Mouse (Mus musculus): Measurements from ENCODE around the gene Ccdc47. TPM values are rescaled to one million over a fixed set of nuclear protein-coding genes. Genes with fewer than 3 reads are reported as not detected.

Gene Ccdc47
- polyA plus RNA-seq, 1 experiment from 2014 or later = 109 TPM

DNA sequence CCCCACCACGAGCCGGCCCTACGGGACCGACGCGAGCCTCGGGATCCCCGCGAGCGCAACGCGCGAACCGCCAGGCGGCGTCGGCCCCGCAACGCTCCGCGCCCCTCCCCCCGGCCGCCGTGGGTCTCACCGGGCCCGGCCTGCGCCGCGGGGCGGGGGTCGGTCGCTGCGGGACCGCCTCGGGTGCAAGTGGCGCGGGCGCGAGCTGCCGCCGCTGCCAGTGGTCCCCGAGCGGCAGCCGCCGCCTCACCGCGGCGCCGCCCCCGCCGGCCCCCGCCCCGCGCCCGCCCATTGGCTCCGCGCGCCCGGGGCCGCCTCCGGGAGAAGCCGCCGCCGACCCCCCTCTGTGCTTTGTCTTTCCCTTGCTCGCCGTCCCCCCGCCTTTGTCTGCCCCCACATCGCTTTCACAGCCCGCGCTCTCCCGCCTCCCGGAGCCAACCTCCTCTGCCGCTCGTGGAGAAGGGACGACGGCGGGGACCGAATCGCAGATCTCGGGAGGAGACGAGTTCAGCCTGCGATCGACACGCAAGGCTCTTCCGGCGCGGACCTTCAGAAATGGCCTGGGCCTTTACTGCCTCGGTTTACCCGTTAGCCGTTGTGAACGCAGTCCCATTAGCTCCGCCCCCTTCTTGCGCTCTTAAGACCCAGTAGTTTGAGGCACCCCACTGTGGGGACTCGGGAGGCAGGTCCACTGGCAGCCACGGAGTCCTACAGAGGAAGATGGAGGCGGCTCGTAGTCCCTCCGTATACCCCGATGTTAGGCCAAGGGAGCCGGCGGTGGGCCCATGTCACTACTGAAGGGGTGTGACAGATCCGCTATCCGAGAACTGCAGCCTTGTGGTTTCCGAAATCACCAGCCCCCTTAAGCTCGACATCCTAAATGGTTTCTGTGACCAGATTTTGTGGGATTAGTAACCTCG lies 56.0 kb downstream of the Ccdc47 start:
- Histone ChIP-seq H3K36me3 (ENCODE audit: control insufficient read depth, insufficient read depth, low read length) (peaks cover 14% of the 10 kb centered on the region), H3K9me3 (ENCODE audit: control insufficient read depth, low read length) (no peaks in the 10 kb centered on the region), H3K27me3 (replicated peaks; ENCODE audit: control insufficient read depth, insufficient read depth, low read length) (no peaks in the 10 kb centered on the region), H3K4me2 (ENCODE audit: low read length) (peak overlapping the region; percentile 85), H3K27ac (ENCODE audit: low read depth, low read length) (peak overlapping the region; percentile 91), H3K4me3 (ENCODE audit: low read length) (peak overlapping the region; percentile 86), H3K4me1 (ENCODE audit: control insufficient read depth, insufficient read depth, low read depth, low read length) (peaks cover 27% of the 10 kb centered on the region), H3K9ac (ENCODE audit: low read depth, low read length) (peak overlapping the region; percentile 98)
- peak; percentile 66 for ATAC-seq
- WGBS = under 1% methylated on average over 45 of the region's 106 CpGs

DNA sequence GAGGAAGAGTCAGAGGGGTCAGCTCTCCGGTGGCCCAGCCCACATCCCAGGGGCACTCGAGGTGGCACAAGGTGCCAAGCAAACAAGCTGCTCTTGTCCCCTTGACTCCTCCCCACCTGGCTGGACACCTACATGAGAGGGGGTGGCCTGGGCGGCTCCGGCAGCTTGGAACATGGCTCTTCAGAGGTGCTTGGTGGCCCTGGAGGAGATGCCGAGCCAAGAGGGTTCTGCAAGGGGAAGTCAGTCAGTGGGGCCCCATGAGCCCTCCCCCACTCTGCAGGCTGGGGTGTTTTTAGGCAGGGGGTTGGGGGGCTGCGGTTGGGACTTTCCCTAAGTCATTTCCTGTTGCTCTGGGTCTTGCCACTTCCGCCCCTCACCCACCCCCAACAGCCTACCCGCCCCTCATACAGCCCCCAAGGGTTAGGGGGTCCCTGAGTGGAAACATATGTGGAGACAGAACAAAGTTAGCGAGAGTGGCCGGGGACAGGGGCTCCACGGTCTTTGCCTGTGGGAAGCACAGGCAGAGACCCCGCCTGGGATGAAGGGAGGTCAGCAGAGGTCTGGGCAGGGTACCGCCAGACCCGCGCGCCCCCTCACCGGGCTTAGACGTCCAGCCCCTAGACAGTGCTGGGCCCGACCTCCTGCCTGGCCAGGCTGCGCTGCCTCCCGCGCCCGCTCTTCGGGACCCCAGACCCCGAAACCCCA lies 56.8 kb downstream of the Ccdc47 start:
- Histone ChIP-seq H3K4me2 (ENCODE audit: low read length) (peak overlapping the region; percentile 85), H3K4me3 (ENCODE audit: low read length) (peak overlapping the region; percentile 86), H3K4me1 (ENCODE audit: control insufficient read depth, insufficient read depth, low read depth, low read length) (peaks cover 27% of the 10 kb centered on the region), H3K9me3 (ENCODE audit: control insufficient read depth, low read length) (no peaks in the 10 kb centered on the region), H3K36me3 (ENCODE audit: control insufficient read depth, insufficient read depth, low read length) (peaks cover 14% of the 10 kb centered on the region), H3K9ac (ENCODE audit: low read depth, low read length) (peak overlapping the region; percentile 98), H3K27me3 (replicated peaks; ENCODE audit: control insufficient read depth, insufficient read depth, low read length) (no peaks in the 10 kb centered on the region), H3K27ac (ENCODE audit: low read depth, low read length) (peak overlapping the region; percentile 91)
- WGBS = 2% methylated on average over 20 of the region's 25 CpGs
- ATAC-seq = peak; percentile 62

DNA sequence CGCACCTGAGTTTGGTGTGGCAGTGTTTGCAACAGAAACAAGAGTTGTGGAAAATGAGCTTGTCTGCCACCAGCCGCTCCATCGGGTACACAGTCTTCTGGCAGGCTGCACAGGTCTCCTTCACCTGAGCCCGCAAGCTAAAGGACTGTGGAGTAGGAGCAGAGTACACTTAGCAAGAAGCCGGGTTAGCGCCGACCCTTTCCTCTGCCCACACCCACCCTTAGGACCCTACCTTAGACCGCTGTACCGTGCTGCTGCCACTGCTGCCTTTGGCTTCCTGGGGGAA lies 57.3 kb downstream of the Ccdc47 start:
- Histone ChIP-seq H3K27ac (ENCODE audit: low read depth, low read length) (peak overlapping the region; percentile 91), H3K4me3 (ENCODE audit: low read length) (peak overlapping the region; percentile 86), H3K9me3 (ENCODE audit: control insufficient read depth, low read length) (no peaks in the 10 kb centered on the region), H3K4me2 (ENCODE audit: low read length) (peak overlapping the region; percentile 85), H3K4me1 (ENCODE audit: control insufficient read depth, insufficient read depth, low read depth, low read length) (peaks cover 27% of the 10 kb centered on the region), H3K9ac (ENCODE audit: low read depth, low read length) (peak overlapping the region; percentile 98), H3K36me3 (ENCODE audit: control insufficient read depth, insufficient read depth, low read length) (peaks cover 14% of the 10 kb centered on the region), H3K27me3 (replicated peaks; ENCODE audit: control insufficient read depth, insufficient read depth, low read length) (no peaks in the 10 kb centered on the region)
- 34% methylated on average over 9 of the region's 9 CpGs for WGBS
- peak; percentile 19 for ATAC-seq

DNA sequence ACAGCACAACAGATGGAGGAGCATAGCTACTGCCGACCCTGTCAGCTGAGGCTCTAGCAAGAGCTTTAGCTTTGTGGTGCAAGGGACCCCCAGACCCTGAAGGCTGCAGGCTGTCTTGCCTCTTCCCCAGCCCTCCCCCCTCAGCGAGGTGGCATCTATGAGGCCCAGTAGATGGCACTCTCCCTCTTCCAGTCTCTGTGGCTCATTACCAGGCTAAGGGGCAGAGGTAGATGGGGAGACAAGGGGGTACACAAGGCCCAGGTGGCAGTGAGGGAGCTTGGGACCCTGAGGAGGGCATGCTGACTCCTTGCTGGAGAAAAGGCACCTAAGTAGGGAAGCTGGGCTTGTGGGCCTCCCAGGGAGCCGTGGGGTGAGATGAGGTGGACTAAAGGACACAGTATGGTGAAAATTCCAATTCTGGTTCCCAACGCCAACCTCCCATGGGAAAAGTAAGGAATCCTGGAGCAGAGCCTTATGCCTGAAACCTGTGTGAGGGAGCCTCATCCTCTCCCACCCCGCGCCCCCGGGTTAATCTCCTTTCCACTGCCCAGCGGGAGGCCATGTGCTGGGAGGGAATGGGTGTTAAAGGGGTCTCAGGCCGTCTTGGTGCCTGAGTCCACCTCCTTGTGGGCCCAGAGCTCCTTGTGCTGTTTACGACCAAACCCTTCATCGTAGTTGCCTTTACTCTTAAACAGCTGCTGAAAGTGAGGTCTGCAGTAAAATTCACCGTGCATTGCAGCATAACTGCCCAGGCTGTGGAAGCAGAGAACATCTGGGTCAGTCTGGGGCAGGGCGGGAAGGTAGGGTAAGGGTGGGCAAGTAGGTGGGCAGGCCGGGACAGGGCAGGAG lies 57.8 kb downstream of the Ccdc47 start:
- Histone ChIP-seq H3K4me1 (ENCODE audit: control insufficient read depth, insufficient read depth, low read depth, low read length) (peaks cover 27% of the 10 kb centered on the region), H3K27ac (ENCODE audit: low read depth, low read length) (peak overlapping the region; percentile 91), H3K9ac (ENCODE audit: low read depth, low read length) (peak overlapping the region; percentile 98), H3K27me3 (replicated peaks; ENCODE audit: control insufficient read depth, insufficient read depth, low read length) (no peaks in the 10 kb centered on the region), H3K36me3 (ENCODE audit: control insufficient read depth, insufficient read depth, low read length) (peaks cover 8% of the 10 kb centered on the region; the same call in 1 of the 2 replicates), H3K9me3 (ENCODE audit: control insufficient read depth, low read length) (no peaks in the 10 kb centered on the region), H3K4me3 (ENCODE audit: low read length) (peak overlapping the region; percentile 86), H3K4me2 (ENCODE audit: low read length) (peak overlapping the region; percentile 85)
- 65% methylated on average over 14 of the region's 14 CpGs for WGBS
- ATAC-seq = no peak

DNA sequence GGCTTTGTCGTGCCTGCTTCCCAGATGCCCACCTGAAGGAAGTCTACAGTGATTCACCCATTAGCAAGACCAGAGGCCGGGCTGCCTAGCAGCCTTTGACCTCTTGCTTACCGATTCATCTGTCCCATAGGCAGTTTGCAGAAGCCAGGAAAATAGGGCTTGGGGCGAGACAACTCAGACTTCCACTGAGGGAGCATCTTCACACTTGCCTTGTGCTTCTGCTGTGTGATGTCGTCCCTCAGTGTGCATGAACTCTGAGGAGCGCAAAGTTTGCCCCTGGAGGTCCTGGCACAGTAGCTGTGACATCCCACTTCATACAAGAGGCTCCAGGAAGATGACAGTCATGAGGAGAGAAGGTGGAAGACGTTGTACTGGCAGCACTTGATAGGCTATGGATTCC lies 59.0 kb downstream of the Ccdc47 start:
- Histone ChIP-seq H3K36me3 (ENCODE audit: control insufficient read depth, insufficient read depth, low read length) (peaks cover 16% of the 10 kb centered on the region; the same call in 1 of the 2 replicates), H3K4me3 (ENCODE audit: low read length) (no peak overlapping the region), H3K4me2 (ENCODE audit: low read length) (no peak overlapping the region), H3K9ac (ENCODE audit: low read depth, low read length) (no peak overlapping the region), H3K27ac (ENCODE audit: low read depth, low read length) (no peak overlapping the region), H3K4me1 (ENCODE audit: control insufficient read depth, insufficient read depth, low read depth, low read length) (peaks cover 27% of the 10 kb centered on the region), H3K27me3 (replicated peaks; ENCODE audit: control insufficient read depth, insufficient read depth, low read length) (no peaks in the 10 kb centered on the region), H3K9me3 (ENCODE audit: control insufficient read depth, low read length) (no peaks in the 10 kb centered on the region)
- WGBS = 90% methylated on average over 7 of the region's 7 CpGs
- no peak for ATAC-seq

DNA sequence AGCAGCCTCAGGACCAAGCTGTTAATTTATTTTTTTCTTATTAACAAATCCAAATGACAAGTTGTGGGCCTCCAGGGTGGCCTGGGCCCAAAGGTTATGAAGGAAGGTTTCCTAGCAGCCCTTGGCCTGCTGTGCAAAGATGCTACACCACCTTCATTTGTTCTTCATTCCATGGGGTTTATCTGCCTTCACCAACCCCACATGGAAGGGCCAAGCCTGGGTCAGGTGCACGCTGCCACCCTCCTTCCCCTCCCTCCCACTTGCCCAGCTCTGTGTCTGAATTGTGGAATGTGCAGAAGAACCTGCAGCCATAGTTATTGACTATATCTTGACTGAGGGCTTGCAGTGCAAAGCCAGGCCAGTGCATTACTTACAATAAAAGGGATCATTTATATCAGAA lies 59.9 kb downstream of the Ccdc47 start:
- Histone ChIP-seq H3K4me3 (ENCODE audit: low read length) (no peak overlapping the region), H3K9me3 (ENCODE audit: control insufficient read depth, low read length) (no peaks in the 10 kb centered on the region), H3K4me2 (ENCODE audit: low read length) (no peak overlapping the region), H3K36me3 (ENCODE audit: control insufficient read depth, insufficient read depth, low read length) (peaks cover 22% of the 10 kb centered on the region), H3K9ac (ENCODE audit: low read depth, low read length) (no peak overlapping the region), H3K4me1 (ENCODE audit: control insufficient read depth, insufficient read depth, low read depth, low read length) (peaks cover 23% of the 10 kb centered on the region), H3K27ac (ENCODE audit: low read depth, low read length) (no peak overlapping the region), H3K27me3 (replicated peaks; ENCODE audit: control insufficient read depth, insufficient read depth, low read length) (no peaks in the 10 kb centered on the region)
- WGBS = 79% methylated on average over 1 of the region's 1 CpGs
- no peak for ATAC-seq

DNA sequence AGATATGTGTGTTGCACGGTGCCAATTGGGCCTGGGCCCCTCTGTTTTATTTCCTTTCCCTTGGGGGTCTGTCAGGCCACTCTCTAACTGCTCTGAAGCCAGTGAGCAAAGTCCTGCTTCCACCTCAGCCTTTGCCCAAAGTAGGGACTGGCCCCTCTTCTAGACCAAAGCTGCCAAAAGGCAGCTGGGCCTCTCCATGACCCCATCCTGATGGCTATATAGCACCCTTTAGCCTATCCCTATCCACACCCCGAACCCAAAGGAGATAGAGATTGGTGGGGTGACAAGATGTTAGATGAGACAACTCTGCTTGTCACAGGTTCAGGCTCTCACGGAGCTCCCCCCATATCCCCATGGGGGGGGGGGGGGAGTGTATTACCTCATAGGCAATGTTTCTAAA lies 60.4 kb downstream of the Ccdc47 start:
- Histone ChIP-seq H3K4me3 (ENCODE audit: low read length) (no peak overlapping the region), H3K4me1 (ENCODE audit: control insufficient read depth, insufficient read depth, low read depth, low read length) (peaks cover 18% of the 10 kb centered on the region), H3K9me3 (ENCODE audit: control insufficient read depth, low read length) (no peaks in the 10 kb centered on the region), H3K27me3 (replicated peaks; ENCODE audit: control insufficient read depth, insufficient read depth, low read length) (no peaks in the 10 kb centered on the region), H3K36me3 (ENCODE audit: control insufficient read depth, insufficient read depth, low read length) (peaks cover 27% of the 10 kb centered on the region), H3K9ac (ENCODE audit: low read depth, low read length) (no peak overlapping the region), H3K4me2 (ENCODE audit: low read length) (no peak overlapping the region), H3K27ac (ENCODE audit: low read depth, low read length) (no peak overlapping the region)
- 70% methylated on average over 3 of the region's 3 CpGs for WGBS
- no peak for ATAC-seq

DNA sequence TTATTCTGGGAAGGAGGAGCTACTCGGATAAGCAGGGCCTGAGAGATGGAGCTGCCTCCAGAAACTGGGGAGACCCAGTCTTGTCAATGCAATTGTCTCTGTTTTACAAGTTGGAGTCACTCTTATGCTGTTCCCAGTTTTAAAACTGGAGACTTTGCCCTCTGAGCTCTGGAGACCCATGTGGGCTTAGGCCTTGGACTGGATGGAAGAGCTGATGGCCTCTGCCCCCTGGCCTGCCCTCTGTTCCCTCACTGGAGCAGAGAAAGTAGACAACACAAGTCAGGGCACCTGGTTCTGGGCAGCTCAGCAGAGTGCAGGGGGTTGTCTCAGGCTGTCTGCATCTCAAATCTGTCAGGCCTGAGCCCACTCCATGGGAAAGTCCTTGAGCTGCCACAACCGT lies 61.4 kb downstream of the Ccdc47 start:
- Histone ChIP-seq H3K27ac (ENCODE audit: low read depth, low read length) (peak overlapping the region; percentile 7; the same call in 1 of the 2 replicates), H3K4me1 (ENCODE audit: control insufficient read depth, insufficient read depth, low read depth, low read length) (peaks cover 14% of the 10 kb centered on the region), H3K9ac (ENCODE audit: low read depth, low read length) (no peak overlapping the region), H3K9me3 (ENCODE audit: control insufficient read depth, low read length) (no peaks in the 10 kb centered on the region), H3K27me3 (replicated peaks; ENCODE audit: control insufficient read depth, insufficient read depth, low read length) (no peaks in the 10 kb centered on the region), H3K36me3 (ENCODE audit: control insufficient read depth, insufficient read depth, low read length) (peaks cover 34% of the 10 kb centered on the region), H3K4me3 (ENCODE audit: low read length) (no peak overlapping the region), H3K4me2 (ENCODE audit: low read length) (no peak overlapping the region)
- no peak for ATAC-seq
- WGBS = 65% methylated on average over 2 of the region's 2 CpGs

All from hindbrain, embryonic 16.5 days (tissue).